Mouse (Mus musculus): ENCODE results near the gene Nab1. TPM values are rescaled to one million over a fixed set of nuclear protein-coding genes. Genes with fewer than 3 reads are reported as not detected.

Gene Nab1
- total RNA-seq, 2 experiments from 2014 or later = 24.5 TPM

DNA sequence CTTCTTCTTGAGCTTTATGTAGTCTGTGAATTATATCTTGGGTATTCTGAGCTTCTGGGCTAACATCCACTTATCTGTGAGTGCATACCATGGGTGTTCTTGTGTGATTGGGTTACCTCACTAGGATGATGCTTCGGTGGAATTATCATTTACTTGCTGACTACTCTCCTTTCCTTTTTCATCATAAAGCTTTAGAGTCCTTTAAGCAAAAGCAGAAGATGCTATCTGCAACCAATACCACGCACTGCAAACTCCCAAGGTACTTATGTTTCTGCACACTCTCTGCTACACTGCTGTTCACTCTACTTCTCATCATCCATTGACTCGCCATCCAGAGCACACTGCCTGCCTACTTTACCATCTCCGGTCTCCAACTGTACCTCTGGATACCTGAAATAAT lies 15.5 kb downstream of the Nab1 start:
- DNase-seq (ENCODE audit: extremely low spot score in 1 of 2, low spot score in 1 of 2) = no peak

DNA sequence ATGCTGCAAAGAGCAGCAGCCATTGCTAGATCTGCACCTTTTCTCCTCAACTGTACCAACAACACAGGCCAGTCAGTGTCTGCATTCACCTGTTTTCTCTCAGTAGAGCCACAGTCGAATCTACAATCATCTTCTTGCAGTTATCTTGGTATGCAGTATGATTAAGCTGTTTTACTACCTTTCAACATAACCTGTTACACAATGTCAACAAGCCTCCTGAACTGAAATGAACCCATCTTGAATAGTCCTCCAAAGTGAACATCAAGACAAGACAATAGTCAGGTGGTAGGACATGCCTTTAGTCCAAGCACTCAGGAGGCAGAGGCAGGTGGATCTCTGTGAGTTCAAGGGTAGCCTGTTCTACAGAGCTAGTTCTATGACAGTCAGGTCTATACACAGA lies 26.2 kb downstream of the Nab1 start:
- DNase-seq (ENCODE audit: extremely low spot score in 1 of 2, low spot score in 1 of 2) = no peak

- DNase-seq (ENCODE audit: extremely low spot score in 1 of 2, low spot score in 1 of 2) = no peak
These were observed 29.5 kb downstream of the Nab1 start for GRCm38 (mm10) chr1:52470811-52471489.

DNA sequence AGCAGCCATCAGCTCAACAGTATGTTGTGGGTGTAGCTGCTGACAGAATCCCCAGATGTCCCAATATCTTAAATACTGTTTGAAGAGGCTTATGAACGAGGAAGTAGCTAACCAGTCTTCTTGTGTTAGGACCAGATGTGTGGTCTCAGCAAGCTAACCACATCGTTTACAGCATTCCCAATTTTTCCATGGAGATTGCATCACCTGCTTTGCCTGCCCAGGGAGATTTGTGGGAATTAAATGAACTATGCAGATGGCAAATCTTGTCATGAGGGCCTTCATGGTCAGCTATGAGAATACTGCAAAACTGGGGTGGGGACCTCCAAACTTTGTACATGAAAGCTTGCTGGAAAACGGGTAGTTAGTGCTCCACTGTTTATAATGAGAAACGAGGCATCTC lies 30.2 kb downstream of the Nab1 start:
- DNase-seq (ENCODE audit: extremely low spot score in 1 of 2, low spot score in 1 of 2) = no peak

DNA sequence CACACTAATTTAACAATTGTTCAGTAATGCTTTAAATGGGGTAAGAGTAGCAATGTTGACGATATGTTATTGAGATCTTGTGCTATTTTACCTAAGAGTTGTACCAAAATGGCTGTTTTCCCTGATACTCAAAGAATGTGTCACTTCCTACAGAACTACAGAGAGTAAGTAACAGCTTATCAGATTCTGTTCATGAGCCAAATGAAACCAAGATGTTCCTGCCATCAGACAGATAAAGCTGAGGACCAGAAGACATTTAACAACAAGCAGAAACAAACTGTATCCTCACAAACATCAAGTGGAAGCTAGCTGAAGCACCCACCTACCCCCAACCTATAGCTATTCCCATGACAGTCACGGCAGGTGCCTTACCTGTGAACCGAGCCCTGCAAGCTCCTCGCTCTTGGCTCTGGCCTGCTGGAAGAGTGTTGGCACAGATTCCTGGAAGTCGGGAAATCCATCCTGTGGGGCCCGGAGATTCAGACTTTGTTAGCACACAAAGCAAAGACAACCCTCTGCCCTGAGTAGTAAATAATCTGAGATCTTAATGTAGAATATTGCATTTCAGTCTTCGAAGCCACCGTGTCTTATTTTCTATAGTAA lies 33.9 kb downstream of the Nab1 start:
- no peak for DNase-seq (ENCODE audit: extremely low spot score in 1 of 2, low spot score in 1 of 2)

DNA sequence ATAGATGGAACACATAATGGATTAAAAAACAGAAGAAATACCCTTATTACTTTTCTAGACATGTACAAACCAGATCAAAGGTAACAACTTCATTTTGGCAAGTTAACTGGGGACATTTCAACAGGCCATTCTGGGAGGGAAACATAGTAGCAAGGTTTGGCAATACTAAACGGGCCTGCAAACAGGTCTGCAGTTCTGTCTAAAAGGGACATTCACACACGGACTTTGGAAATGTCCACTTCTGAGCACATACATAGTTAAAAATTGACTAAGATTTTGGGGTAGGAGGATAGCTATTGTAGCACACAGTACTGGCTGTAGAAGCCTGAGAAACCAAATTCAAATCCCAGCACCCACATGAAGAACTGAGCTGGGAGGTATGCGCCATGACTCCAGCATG lies 34.6 kb downstream of the Nab1 start:
- no peak for DNase-seq (ENCODE audit: extremely low spot score in 1 of 2, low spot score in 1 of 2)

DNA sequence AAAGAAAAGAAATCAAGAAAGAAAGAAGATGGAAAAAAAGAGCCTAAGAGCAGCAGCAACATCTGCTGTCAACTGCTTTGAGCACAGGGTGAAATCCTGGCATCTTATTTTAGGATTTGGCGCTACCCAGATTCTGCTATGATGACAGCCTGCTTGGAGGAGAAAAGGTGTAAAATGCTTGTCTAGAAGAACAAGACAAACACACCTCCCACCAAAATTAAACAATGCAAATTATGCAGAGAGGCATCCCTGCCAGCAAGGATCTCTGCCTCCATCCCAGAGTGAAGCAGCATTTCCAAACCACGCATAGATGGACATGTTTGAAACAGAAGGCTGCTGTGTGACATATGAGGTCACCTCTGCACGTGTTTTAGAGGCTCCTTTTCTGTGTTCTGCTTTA lies 35.2 kb downstream of the Nab1 start:
- no peak for DNase-seq (ENCODE audit: extremely low spot score in 1 of 2, low spot score in 1 of 2)

- DNase-seq (ENCODE audit: extremely low spot score in 1 of 2, low spot score in 1 of 2) = no peak
These were observed 37.2 kb downstream of the Nab1 start for GRCm38 (mm10) chr1:52463305-52463704.

- DNase-seq (ENCODE audit: extremely low spot score in 1 of 2, low spot score in 1 of 2) = no peak
These were observed 43.9 kb downstream of the Nab1 start for GRCm38 (mm10) chr1:52456571-52456970.

GRCm38 (mm10) chr1:52454509-52455001 lies 45.9 kb downstream of the Nab1 start:
- DNase-seq (ENCODE audit: extremely low spot score in 1 of 2, low spot score in 1 of 2) = no peak

DNA sequence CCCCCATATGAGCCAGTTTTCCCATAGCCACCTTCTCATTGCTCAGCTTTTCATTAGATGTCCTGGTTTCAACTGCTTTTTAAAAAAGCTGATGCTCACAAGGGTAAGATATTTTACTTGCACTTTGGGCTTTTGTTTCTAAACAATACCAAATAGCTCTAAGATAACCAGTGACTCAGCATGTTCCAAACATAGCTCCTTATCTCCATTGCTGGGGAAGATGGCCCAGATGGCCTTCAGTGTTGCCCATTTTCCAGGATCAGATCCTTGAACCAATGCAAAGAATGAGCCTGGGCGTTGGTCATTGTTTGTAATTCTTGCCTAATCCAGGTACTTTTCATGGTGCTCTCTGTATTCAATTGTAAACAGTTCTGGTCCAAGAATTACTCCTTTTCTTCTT lies 49.1 kb downstream of the Nab1 start:
- DNase-seq (ENCODE audit: extremely low spot score in 1 of 2, low spot score in 1 of 2) = no peak

- no peak for DNase-seq (ENCODE audit: extremely low spot score in 1 of 2, low spot score in 1 of 2)
These were observed 64.6 kb downstream of the Nab1 start for GRCm38 (mm10) chr1:52435856-52436255.

- no peak for DNase-seq (ENCODE audit: extremely low spot score in 1 of 2, low spot score in 1 of 2)
These were observed 66.4 kb downstream of the Nab1 start for GRCm38 (mm10) chr1:52434085-52434484.

- no peak for DNase-seq (ENCODE audit: extremely low spot score in 1 of 2, low spot score in 1 of 2)
These were observed 68.7 kb downstream of the Nab1 start for GRCm38 (mm10) chr1:52431806-52432205.

- DNase-seq (ENCODE audit: extremely low spot score in 1 of 2, low spot score in 1 of 2) = no peak
These were observed 69.9 kb downstream of the Nab1 start for GRCm38 (mm10) chr1:52430606-52431005.

DNA sequence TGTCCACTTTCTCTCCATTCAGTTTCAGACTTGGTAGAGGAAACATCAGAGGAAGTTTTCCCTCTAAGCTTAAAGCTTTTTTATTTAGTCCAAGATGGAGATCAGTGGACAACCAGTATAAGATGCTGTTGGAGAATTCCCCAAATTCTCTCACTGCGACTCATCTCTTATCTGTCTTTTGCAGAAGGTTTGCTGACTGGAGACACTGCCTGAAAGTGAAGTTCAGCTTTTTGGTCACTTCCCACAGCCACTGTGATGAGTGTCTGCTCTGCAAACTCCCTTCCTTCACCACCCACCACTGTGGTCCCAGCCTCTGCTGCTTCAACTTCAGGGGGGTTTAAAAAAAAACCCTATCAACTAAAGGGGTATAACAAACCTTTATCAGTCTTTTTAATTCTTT lies 70.4 kb downstream of the Nab1 start:
- DNase-seq (ENCODE audit: extremely low spot score in 1 of 2, low spot score in 1 of 2) = no peak

DNA sequence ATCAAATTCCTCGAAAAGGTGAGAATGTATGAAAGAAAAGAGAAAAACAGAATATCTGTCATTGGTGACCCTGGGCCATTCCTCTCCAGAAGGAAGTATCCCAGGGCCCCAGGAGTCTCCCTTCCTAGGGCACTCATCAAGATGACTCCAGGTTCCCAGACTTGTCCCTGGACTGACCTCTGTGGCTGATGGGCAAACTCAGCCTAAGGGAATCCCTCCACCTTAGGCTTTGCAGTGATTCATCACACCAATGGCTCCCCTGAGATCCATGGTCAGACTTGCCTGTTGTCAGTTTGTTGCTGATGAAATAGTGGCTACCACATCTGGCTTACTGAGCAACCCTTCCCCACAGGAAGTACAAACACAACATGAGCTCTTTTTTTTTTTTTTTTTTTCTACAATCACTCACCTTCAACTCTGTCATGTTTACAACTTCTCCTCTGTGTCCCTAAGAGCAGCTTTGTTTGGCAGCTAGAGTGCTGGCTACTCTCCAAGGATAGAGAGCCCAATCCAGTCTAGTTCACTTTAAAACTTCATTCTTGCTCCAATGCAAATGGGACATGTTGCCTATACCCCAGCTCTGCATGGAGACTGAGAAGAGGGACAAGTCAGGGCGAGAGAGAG lies 72.5 kb downstream of the Nab1 start:
- DNase-seq (ENCODE audit: extremely low spot score in 1 of 2, low spot score in 1 of 2) = no peak

GRCm38 (mm10) chr1:52423846-52424245 lies 76.6 kb downstream of the Nab1 start:
- DNase-seq (ENCODE audit: extremely low spot score in 1 of 2, low spot score in 1 of 2) = no peak

DNA sequence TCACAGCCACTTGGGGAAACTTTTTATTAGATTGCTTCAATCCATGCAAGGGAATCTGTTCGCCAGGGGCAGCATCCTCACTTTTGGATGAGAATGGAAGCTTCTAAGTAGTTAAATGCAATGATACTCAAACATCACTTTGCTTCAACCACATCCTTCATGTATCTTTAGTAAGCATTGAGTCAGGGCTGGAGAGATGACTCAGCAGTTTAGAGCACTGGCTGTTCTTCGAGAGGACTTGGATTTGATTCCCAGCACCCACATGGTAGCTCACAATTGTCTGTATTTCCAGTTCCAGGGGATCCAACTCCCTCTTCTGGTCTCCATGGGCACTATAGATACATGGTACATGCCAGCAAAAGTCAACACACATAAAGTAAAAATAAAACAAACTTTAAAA lies 77.4 kb downstream of the Nab1 start:
- no peak for DNase-seq (ENCODE audit: extremely low spot score in 1 of 2, low spot score in 1 of 2)

- DNase-seq (ENCODE audit: extremely low spot score in 1 of 2, low spot score in 1 of 2) = no peak
These were observed 78.3 kb downstream of the Nab1 start for GRCm38 (mm10) chr1:52422137-52422536.

- DNase-seq (ENCODE audit: extremely low spot score in 1 of 2, low spot score in 1 of 2) = no peak
These were observed 78.9 kb downstream of the Nab1 start for GRCm38 (mm10) chr1:52421623-52422022.
